Mouse (Mus musculus): ENCODE results near the gene Samsn1. TPM values are rescaled to one million over a fixed set of nuclear protein-coding genes. Genes with fewer than 3 reads are reported as not detected.

Samsn1 gene
- polyA plus RNA-seq (2015; fragmentation: Nextera tagmentation; extraction: Ambion mirVana): 1.3 and 1.4 TPM in 2 replicates

- no peak for ATAC-seq (replicated peaks)
- H3K27ac ChIP-seq (replicated peaks): no peak within 1 kb of the TSS
- no peak within 1 kb of the TSS for H3K4me3 ChIP-seq
- H3K4me1 ChIP-seq: no peaks in the 10 kb centered on the region
- no peaks in the 10 kb centered on the region for H3K27me3 ChIP-seq
- H3K36me3 ChIP-seq: no peaks in the 10 kb centered on the region
- WGBS: 55% methylated on average over 7 of the region's 7 CpGs
- no peaks in the 10 kb centered on the region for H3K9me3 ChIP-seq
- H3K4me2 ChIP-seq (replicated peaks): no peak within 1 kb of the TSS
- H3K9ac ChIP-seq (replicated peaks): no peak within 1 kb of the TSS
Observed at GRCm38 (mm10) chr16:76022181-76022580, at the start of gene Samsn1. Samsn1 (minus strand) TSS chr16:76022281.

- H3K4me1 ChIP-seq: no peaks in the 10 kb centered on the region
- H3K9me3 ChIP-seq: no peaks in the 10 kb centered on the region
- no peak overlapping the region for H3K4me3 ChIP-seq
- no peak overlapping the region for H3K4me2 ChIP-seq (replicated peaks)
- WGBS: 91% methylated on average over 14 of the region's 14 CpGs
- H3K9ac ChIP-seq (replicated peaks): no peak overlapping the region
- no peak for ATAC-seq (replicated peaks)
- H3K36me3 ChIP-seq: no peaks in the 10 kb centered on the region
- no peak overlapping the region for H3K27ac ChIP-seq (replicated peaks)
- H3K27me3 ChIP-seq: no peaks in the 10 kb centered on the region
Observed at GRCm38 (mm10) chr16:76066082-76066635, 44.1 kb upstream of the Samsn1 start.

- no peaks in the 10 kb centered on the region for H3K27me3 ChIP-seq
- WGBS: 93% methylated on average over 7 of the region's 7 CpGs
- ATAC-seq (replicated peaks): no peak
- H3K4me2 ChIP-seq (replicated peaks): no peak overlapping the region
- no peaks in the 10 kb centered on the region for H3K9me3 ChIP-seq
- H3K9ac ChIP-seq (replicated peaks): no peak overlapping the region
- H3K4me1 ChIP-seq: no peaks in the 10 kb centered on the region
- H3K4me3 ChIP-seq: no peak overlapping the region
- no peak overlapping the region for H3K27ac ChIP-seq (replicated peaks)
- no peaks in the 10 kb centered on the region for H3K36me3 ChIP-seq
Observed at GRCm38 (mm10) chr16:76054976-76055375, 32.9 kb upstream of the Samsn1 start.

GRCm38 (mm10) chr16:76054079-76054478 is 32.0 kb upstream of the Samsn1 start:
- Histone ChIP-seq H3K36me3 (no peaks in the 10 kb centered on the region), H3K9me3 (no peaks in the 10 kb centered on the region), H3K27me3 (no peaks in the 10 kb centered on the region), H3K4me1 (no peaks in the 10 kb centered on the region), H3K27ac (replicated peaks) (no peak overlapping the region), H3K4me3 (no peak overlapping the region), H3K4me2 (replicated peaks) (no peak overlapping the region), H3K9ac (replicated peaks) (no peak overlapping the region)
- no peak for ATAC-seq (replicated peaks)
- 90% methylated on average over 4 of the region's 4 CpGs for WGBS

- no peaks in the 10 kb centered on the region for H3K36me3 ChIP-seq
- no peak for ATAC-seq (replicated peaks)
- H3K4me3 ChIP-seq: no peak overlapping the region
- 95% methylated on average over 8 of the region's 8 CpGs for WGBS
- no peaks in the 10 kb centered on the region for H3K4me1 ChIP-seq
- no peaks in the 10 kb centered on the region for H3K9me3 ChIP-seq
- H3K9ac ChIP-seq (replicated peaks): no peak overlapping the region
- H3K27ac ChIP-seq (replicated peaks): no peak overlapping the region
- no peaks in the 10 kb centered on the region for H3K27me3 ChIP-seq
- H3K4me2 ChIP-seq (replicated peaks): no peak overlapping the region
Observed at GRCm38 (mm10) chr16:76053537-76053936, 31.5 kb upstream of the Samsn1 start.

GRCm38 (mm10) chr16:76047066-76047465 is 25.0 kb upstream of the Samsn1 start:
- H3K27me3 ChIP-seq: no peaks in the 10 kb centered on the region
- WGBS: 62% methylated on average over 3 of the region's 3 CpGs
- no peaks in the 10 kb centered on the region for H3K4me1 ChIP-seq
- no peak overlapping the region for H3K4me3 ChIP-seq
- H3K9me3 ChIP-seq: no peaks in the 10 kb centered on the region
- no peak overlapping the region for H3K27ac ChIP-seq (replicated peaks)
- H3K36me3 ChIP-seq: no peaks in the 10 kb centered on the region
- H3K4me2 ChIP-seq (replicated peaks): no peak overlapping the region
- H3K9ac ChIP-seq (replicated peaks): no peak overlapping the region
- no peak for ATAC-seq (replicated peaks)

GRCm38 (mm10) chr16:76040319-76040945 is 18.4 kb upstream of the Samsn1 start:
- Histone ChIP-seq H3K36me3 (no peaks in the 10 kb centered on the region), H3K9ac (replicated peaks) (no peak overlapping the region), H3K4me3 (no peak overlapping the region), H3K27ac (replicated peaks) (no peak overlapping the region), H3K27me3 (no peaks in the 10 kb centered on the region), H3K4me2 (replicated peaks) (no peak overlapping the region), H3K4me1 (no peaks in the 10 kb centered on the region), H3K9me3 (no peaks in the 10 kb centered on the region)
- no peak for ATAC-seq (replicated peaks)
- 91% methylated on average over 6 of the region's 6 CpGs for WGBS

- no peak overlapping the region for H3K9ac ChIP-seq (replicated peaks)
Observed at GRCm38 (mm10) chr16:76019164-76019563, 2.9 kb downstream of the Samsn1 start.

GRCm38 (mm10) chr16:76003812-76004389 is 18.2 kb downstream of the Samsn1 start:
- Histone ChIP-seq H3K36me3 (no peaks in the 10 kb centered on the region), H3K4me2 (replicated peaks) (no peak overlapping the region), H3K4me3 (no peak overlapping the region), H3K9me3 (no peaks in the 10 kb centered on the region), H3K27me3 (no peaks in the 10 kb centered on the region), H3K27ac (replicated peaks) (no peak overlapping the region), H3K9ac (replicated peaks) (no peak overlapping the region), H3K4me1 (peaks cover 9% of the 10 kb centered on the region)
- no peak for ATAC-seq (replicated peaks)
- WGBS: 92% methylated on average over 9 of the region's 9 CpGs

More at GRCm38 (mm10) chr16:76019164-76019563, 2.9 kb downstream of the Samsn1 start:
- Histone ChIP-seq H3K4me3 (no peak overlapping the region), H3K9me3 (no peaks in the 10 kb centered on the region), H3K4me2 (replicated peaks) (no peak overlapping the region), H3K27me3 (no peaks in the 10 kb centered on the region), H3K27ac (replicated peaks) (no peak overlapping the region), H3K36me3 (no peaks in the 10 kb centered on the region), H3K4me1 (no peaks in the 10 kb centered on the region)
- 35% methylated on average over 1 of the region's 1 CpGs for WGBS
- ATAC-seq (replicated peaks): no peak

GRCm38 (mm10) chr16:76002870-76003572 is 19.1 kb downstream of the Samsn1 start:
- Histone ChIP-seq H3K36me3 (no peaks in the 10 kb centered on the region), H3K9me3 (no peaks in the 10 kb centered on the region), H3K27me3 (no peaks in the 10 kb centered on the region), H3K27ac (replicated peaks) (no peak overlapping the region), H3K4me2 (replicated peaks) (no peak overlapping the region), H3K4me3 (no peak overlapping the region), H3K4me1 (peaks cover 9% of the 10 kb centered on the region), H3K9ac (replicated peaks) (no peak overlapping the region)
- WGBS: 94% methylated on average over 3 of the region's 3 CpGs
- no peak for ATAC-seq (replicated peaks)

- ATAC-seq (replicated peaks): no peak
Observed at GRCm38 (mm10) chr16:76002287-76002686, 19.8 kb downstream of the Samsn1 start.

GRCm38 (mm10) chr16:76001788-76002187 is 20.3 kb downstream of the Samsn1 start:
- 51% methylated on average over 6 of the region's 6 CpGs for WGBS
- Histone ChIP-seq H3K4me3 (no peak overlapping the region), H3K4me2 (replicated peaks) (no peak overlapping the region), H3K27ac (replicated peaks) (no peak overlapping the region), H3K9me3 (no peaks in the 10 kb centered on the region), H3K4me1 (peaks cover 9% of the 10 kb centered on the region), H3K9ac (replicated peaks) (no peak overlapping the region), H3K27me3 (no peaks in the 10 kb centered on the region), H3K36me3 (no peaks in the 10 kb centered on the region)
- ATAC-seq (replicated peaks): no peak

More at GRCm38 (mm10) chr16:76002287-76002686, 19.8 kb downstream of the Samsn1 start:
- no peaks in the 10 kb centered on the region for H3K36me3 ChIP-seq
- H3K4me2 ChIP-seq (replicated peaks): no peak overlapping the region
- H3K9me3 ChIP-seq: no peaks in the 10 kb centered on the region
- no peak overlapping the region for H3K4me3 ChIP-seq
- H3K27ac ChIP-seq (replicated peaks): no peak overlapping the region
- H3K9ac ChIP-seq (replicated peaks): no peak overlapping the region
- 89% methylated on average over 12 of the region's 12 CpGs for WGBS
- H3K4me1 ChIP-seq: peaks cover 9% of the 10 kb centered on the region
- H3K27me3 ChIP-seq: no peaks in the 10 kb centered on the region
